Mouse (Mus musculus) lung, embryonic 16.5 days (tissue): ENCODE results near the gene Zfp597. TPM values are rescaled to one million over a fixed set of nuclear protein-coding genes. Genes with fewer than 3 reads are reported as not detected.

Source experiments
- ATAC-seq: fragments of 200-750 bp; cut with Nextera tagmentation; 2 replicates; pipeline ENCODE4 v1.8.0; 2017; ENCODE audit warnings: low read depth, mild to moderate bottlenecking, moderate library complexity
- H3K27ac ChIP-seq: fragments of 300-500 bp; sonication (generic); 2 replicates; pipeline ENCODE4 v1.5.1; 2014; ENCODE audit warnings: mild to moderate bottlenecking, control low read depth, low read length
- H3K27me3 ChIP-seq: fragments of 300-500 bp; sonication (generic); 2 replicates; pipeline ENCODE4 v1.6.1; 2014; ENCODE audit warnings: low read depth, low read length, mixed read lengths; ENCODE audit not compliant: control insufficient read depth, insufficient read depth
- H3K36me3 ChIP-seq: fragments of 300-500 bp; sonication (generic); 2 replicates; pipeline ENCODE4 v1.6.1; 2014; ENCODE audit warnings: low read length; ENCODE audit not compliant: control insufficient read depth, insufficient read depth
- H3K4me1 ChIP-seq: fragments of 300-500 bp; sonication (generic); replicated peaks from 2 replicates; pipeline ENCODE4 v1.6.1; 2014; ENCODE audit warnings: low read length, mixed read lengths; ENCODE audit not compliant: control insufficient read depth, insufficient read depth
- H3K4me2 ChIP-seq: fragments of 300-500 bp; sonication (generic); 2 replicates; pipeline ENCODE4 v1.6.1; 2014; ENCODE audit warnings: low read depth, low read length, control low read depth
- H3K4me3 ChIP-seq: fragments of 300-500 bp; sonication (generic); 2 replicates; pipeline ENCODE4 v1.5.1; 2014; ENCODE audit warnings: mild to moderate bottlenecking, low read length, control low read depth
- H3K9ac ChIP-seq: fragments of 300-500 bp; sonication (generic); 2 replicates; pipeline ENCODE4 v1.6.1; 2014; ENCODE audit warnings: low read length, control low read depth
- H3K9me3 ChIP-seq: fragments of 300-500 bp; sonication (generic); 2 replicates; pipeline ENCODE4 v1.6.1; 2016; ENCODE audit warnings: low read length; ENCODE audit not compliant: control insufficient read depth
- WGBS: fragments of 180-500 bp; shearing (Covaris S2); extraction: QIAGEN DNeasy Blood & Tissue Kit; methylation state at CpG from one replicate; pipeline ENCODE4 v1.1.7; 2014; 5-methylcytosine and 5-hydroxymethylcytosine counted together
- polyA plus RNA-seq: library from polyadenylated mRNA; unstranded; fragments of >200 nt; fragmentation: Nextera tagmentation; extraction: Ambion mirVana; gene quantifications from 2 replicates; pipeline ENCODE4 v1.2.1, GENCODE M21; 2015

Zfp597 gene
- 7.3 and 7.6 TPM in 2 replicates for polyA plus RNA-seq

GRCm38 (mm10) chr16:3884201-3885064 is at the start of gene Zfp597, which contains the start of gene Gm20695:
TSS of gene Zfp597 (minus strand) at chr16:3884561.
TSS of gene Gm20695 (plus strand) at chr16:3884648.
- peak; percentile 99 for ATAC-seq
- under 1% methylated on average over 83 of the region's 88 CpGs for WGBS

DNA sequence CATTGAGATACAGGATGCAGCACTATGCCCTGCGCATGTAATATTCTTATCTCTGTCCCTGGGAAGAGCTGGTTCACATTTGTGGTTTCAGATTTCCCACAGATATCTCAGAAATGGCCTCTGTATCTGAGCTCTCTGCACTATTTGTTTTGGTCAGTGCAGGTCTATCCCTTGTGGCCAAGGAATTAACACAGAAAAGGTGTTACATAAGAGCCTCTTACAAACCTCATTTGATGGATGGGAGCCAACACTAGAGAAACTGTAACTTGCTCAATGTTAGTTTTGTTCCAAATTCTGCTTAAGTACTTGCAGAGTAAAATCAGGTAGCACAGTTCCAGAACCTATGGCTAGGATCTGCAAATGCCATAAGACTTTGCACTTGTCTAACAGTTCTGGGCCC is 49.7 kb upstream of the Zfp597 start:
- H3K4me2 ChIP-seq = no peak overlapping the region
- no peak overlapping the region for H3K27ac ChIP-seq
- H3K9me3 ChIP-seq = no peaks in the 10 kb centered on the region
- ATAC-seq = peak; percentile 76
- H3K4me3 ChIP-seq = no peak overlapping the region
- WGBS = 84% methylated on average over 1 of the region's 1 CpGs
- no peaks in the 10 kb centered on the region for H3K27me3 ChIP-seq
- peaks cover 16% of the 10 kb centered on the region for H3K36me3 ChIP-seq
- no peaks in the 10 kb centered on the region for H3K4me1 ChIP-seq
- H3K9ac ChIP-seq = no peak overlapping the region

More at GRCm38 (mm10) chr16:3884201-3885064, at the start of gene Zfp597, which contains the start of gene Gm20695:
- H3K9me3 ChIP-seq = no peaks in the 10 kb centered on the region
- H3K36me3 ChIP-seq = peaks cover 4% of the 10 kb centered on the region; the same call in 1 of the 2 replicates
- H3K9ac ChIP-seq = peak within 1 kb of the TSS; percentile 92
- peaks cover 9% of the 10 kb centered on the region for H3K4me1 ChIP-seq
- no peaks in the 10 kb centered on the region for H3K27me3 ChIP-seq
- peak within 1 kb of the TSS; percentile 72 for H3K4me2 ChIP-seq
- peak within 1 kb of the TSS; percentile 95 for H3K27ac ChIP-seq
- H3K4me3 ChIP-seq = peak within 1 kb of the TSS; percentile 89

- Histone ChIP-seq H3K36me3 (peaks cover 14% of the 10 kb centered on the region), H3K4me3 (no peak overlapping the region)
- 90% methylated on average over 6 of the region's 6 CpGs for WGBS
Measured at GRCm38 (mm10) chr16:3933536-3933935, 49.2 kb upstream of the Zfp597 start.

GRCm38 (mm10) chr16:3929151-3929550 is 44.8 kb upstream of the Zfp597 start:
- ATAC-seq = peak; percentile 67
- H3K36me3 ChIP-seq = peaks cover 14% of the 10 kb centered on the region
- 78% methylated on average over 7 of the region's 7 CpGs for WGBS

More at GRCm38 (mm10) chr16:3933536-3933935, 49.2 kb upstream of the Zfp597 start:
- Histone ChIP-seq H3K4me2 (no peak overlapping the region), H3K4me1 (no peaks in the 10 kb centered on the region), H3K9ac (no peak overlapping the region), H3K9me3 (no peaks in the 10 kb centered on the region), H3K27ac (no peak overlapping the region), H3K27me3 (no peaks in the 10 kb centered on the region)
- ATAC-seq = no peak

GRCm38 (mm10) chr16:3928582-3928981 is 44.2 kb upstream of the Zfp597 start:
- 39% methylated on average over 1 of the region's 1 CpGs for WGBS
- no peaks in the 10 kb centered on the region for H3K4me1 ChIP-seq
- H3K36me3 ChIP-seq = peaks cover 17% of the 10 kb centered on the region
- no peak overlapping the region for H3K9ac ChIP-seq
- no peaks in the 10 kb centered on the region for H3K9me3 ChIP-seq
- no peak overlapping the region for H3K27ac ChIP-seq
- ATAC-seq = peak; percentile 53
- H3K4me3 ChIP-seq = no peak overlapping the region
- no peaks in the 10 kb centered on the region for H3K27me3 ChIP-seq
- no peak overlapping the region for H3K4me2 ChIP-seq

More at GRCm38 (mm10) chr16:3929151-3929550, 44.8 kb upstream of the Zfp597 start:
- H3K27me3 ChIP-seq = no peaks in the 10 kb centered on the region
- no peak overlapping the region for H3K4me2 ChIP-seq
- no peak overlapping the region for H3K9ac ChIP-seq
- H3K9me3 ChIP-seq = no peaks in the 10 kb centered on the region
- H3K4me1 ChIP-seq = no peaks in the 10 kb centered on the region
- H3K27ac ChIP-seq = 0 out of 2 replicates have a peak overlapping the region, but pooled peaks have one; percentile 13
- no peak overlapping the region for H3K4me3 ChIP-seq

DNA sequence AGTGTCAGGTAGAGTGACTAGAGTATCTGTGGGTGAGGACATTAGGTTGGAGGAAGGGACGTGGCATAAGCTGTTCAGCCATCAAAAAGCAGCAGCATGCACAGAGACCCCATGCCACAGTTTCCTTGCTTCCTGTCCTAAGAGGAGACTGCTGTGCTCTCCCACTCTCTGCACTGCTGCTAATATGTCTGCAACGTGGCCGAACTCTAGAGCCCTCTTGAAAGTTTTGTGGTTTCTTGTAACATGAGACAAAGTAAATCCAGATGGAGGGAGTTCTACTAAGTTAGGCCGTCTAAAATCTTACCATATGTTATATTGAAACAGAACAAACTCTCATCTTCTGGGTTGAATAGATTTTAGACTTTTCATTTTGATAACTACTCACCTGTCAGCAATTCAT is 39.6 kb upstream of the Zfp597 start:
- no peak overlapping the region for H3K9ac ChIP-seq
- ATAC-seq = peak; percentile 82
- H3K9me3 ChIP-seq = no peaks in the 10 kb centered on the region
- no peak overlapping the region for H3K4me3 ChIP-seq
- no peak overlapping the region for H3K4me2 ChIP-seq
- peaks cover 19% of the 10 kb centered on the region for H3K36me3 ChIP-seq
- H3K4me1 ChIP-seq = no peaks in the 10 kb centered on the region
- H3K27ac ChIP-seq = peak overlapping the region; percentile 67
- 55% methylated on average over 4 of the region's 4 CpGs for WGBS
- no peaks in the 10 kb centered on the region for H3K27me3 ChIP-seq

DNA sequence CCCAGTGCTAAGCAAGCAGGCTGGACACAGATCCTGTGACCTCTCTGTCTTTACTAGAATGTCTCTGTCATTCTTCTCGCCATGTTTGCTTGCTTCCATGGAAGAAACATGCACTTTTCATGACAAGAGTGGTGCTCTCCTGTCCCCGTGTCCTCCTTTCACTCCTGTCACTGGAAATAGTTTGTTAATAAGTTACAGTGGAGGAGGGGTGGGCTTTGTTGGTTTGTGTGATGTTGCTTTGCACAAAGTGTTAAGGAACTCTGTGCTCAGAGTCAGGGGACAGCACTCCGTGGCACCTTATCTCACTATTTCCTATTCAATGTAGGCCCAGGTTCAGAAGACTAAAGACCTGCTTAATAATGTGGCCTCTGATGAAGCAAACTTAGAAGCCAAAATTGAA is 39.2 kb upstream of the Zfp597 start:
- Histone ChIP-seq H3K36me3 (peaks cover 19% of the 10 kb centered on the region), H3K27me3 (no peaks in the 10 kb centered on the region), H3K27ac (peak overlapping the region; percentile 48), H3K9ac (no peak overlapping the region), H3K4me2 (no peak overlapping the region), H3K4me3 (no peak overlapping the region), H3K9me3 (no peaks in the 10 kb centered on the region), H3K4me1 (no peaks in the 10 kb centered on the region)
- ATAC-seq = peak; percentile 37; the same call in 1 of the 2 replicates
- WGBS = 58% methylated on average over 3 of the region's 3 CpGs

DNA sequence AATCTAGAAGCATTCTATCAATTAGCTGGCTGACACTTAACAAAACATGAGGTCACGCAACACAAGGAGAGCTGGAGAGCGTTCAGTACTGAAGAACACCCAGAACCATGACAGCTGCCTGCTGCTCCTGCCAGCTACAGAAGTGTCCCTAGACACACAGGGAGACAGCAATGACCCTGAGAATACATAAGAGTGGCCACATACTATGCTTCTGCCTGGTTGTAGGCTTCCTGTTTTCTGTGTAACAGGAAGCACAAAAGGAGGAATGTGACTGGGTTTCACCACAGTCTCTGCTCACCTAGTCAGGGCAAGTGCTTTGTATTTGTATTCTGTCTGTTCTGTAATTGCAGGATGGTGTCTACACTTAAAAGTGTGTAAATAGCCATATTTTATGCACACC is 36.4 kb upstream of the Zfp597 start:
- no peak overlapping the region for H3K27ac ChIP-seq
- WGBS = 80% methylated on average over 2 of the region's 2 CpGs
- no peaks in the 10 kb centered on the region for H3K4me1 ChIP-seq
- no peaks in the 10 kb centered on the region for H3K27me3 ChIP-seq
- ATAC-seq = no peak
- H3K36me3 ChIP-seq = peaks cover 15% of the 10 kb centered on the region
- no peak overlapping the region for H3K4me3 ChIP-seq
- no peaks in the 10 kb centered on the region for H3K9me3 ChIP-seq
- no peak overlapping the region for H3K4me2 ChIP-seq
- H3K9ac ChIP-seq = no peak overlapping the region

GRCm38 (mm10) chr16:3909118-3909517 is 24.8 kb upstream of the Zfp597 start:
- peak overlapping the region; percentile 78 for H3K4me3 ChIP-seq
- 4% methylated on average over 20 of the region's 20 CpGs for WGBS

More at GRCm38 (mm10) chr16:3909118-3909517, 24.8 kb upstream of the Zfp597 start:
- peak overlapping the region; percentile 87 for H3K9ac ChIP-seq
- ATAC-seq = no peak
- peak overlapping the region; percentile 72 for H3K4me2 ChIP-seq
- H3K9me3 ChIP-seq = no peaks in the 10 kb centered on the region
- H3K27me3 ChIP-seq = no peaks in the 10 kb centered on the region
- peak overlapping the region; percentile 82 for H3K27ac ChIP-seq
- peaks cover 5% of the 10 kb centered on the region for H3K4me1 ChIP-seq
- H3K36me3 ChIP-seq = peaks cover 18% of the 10 kb centered on the region
